Mouse (Mus musculus) T-helper 2 cell (primary cell): Measurements from ENCODE around the gene Syt1.

Experiments
- in situ Hi-C: fragments of 300-600 bp; cut with MboI, MseI; formaldehyde crosslinking; loops from one replicate; pipeline ENCODE4 v1.15.1; 2025; ENCODE audit warnings: high pct_unique_total_duplicates

Syt1 gene

GRCm38 (mm10) chr10:108886781-108887180, 124.0 kb downstream of the Syt1 start:
- in situ Hi-C loops = no loop called here

DNA sequence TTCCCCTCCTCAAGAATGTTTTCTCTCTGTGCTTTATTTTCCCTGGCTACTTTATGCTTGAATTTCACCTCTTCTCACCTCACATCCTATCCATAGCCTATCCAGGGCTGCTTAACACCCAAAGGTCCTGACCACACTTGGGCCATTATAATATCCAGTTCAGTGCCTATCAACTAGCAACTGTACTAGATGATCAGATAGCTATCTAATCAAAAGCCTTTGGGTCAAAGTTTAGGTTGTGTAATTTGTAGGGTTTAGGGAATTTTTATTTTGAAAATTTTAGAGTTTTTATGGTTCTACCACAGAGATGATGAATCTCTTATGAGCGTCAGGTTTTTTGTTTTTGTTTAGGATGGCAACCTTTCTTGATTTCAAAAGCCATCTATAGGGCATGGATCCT, 125.0 kb downstream of the Syt1 start:
- in situ Hi-C loops = no loop called here

GRCm38 (mm10) chr10:108884520-108884919, 126.3 kb downstream of the Syt1 start:
- in situ Hi-C loops = no loop called here

DNA sequence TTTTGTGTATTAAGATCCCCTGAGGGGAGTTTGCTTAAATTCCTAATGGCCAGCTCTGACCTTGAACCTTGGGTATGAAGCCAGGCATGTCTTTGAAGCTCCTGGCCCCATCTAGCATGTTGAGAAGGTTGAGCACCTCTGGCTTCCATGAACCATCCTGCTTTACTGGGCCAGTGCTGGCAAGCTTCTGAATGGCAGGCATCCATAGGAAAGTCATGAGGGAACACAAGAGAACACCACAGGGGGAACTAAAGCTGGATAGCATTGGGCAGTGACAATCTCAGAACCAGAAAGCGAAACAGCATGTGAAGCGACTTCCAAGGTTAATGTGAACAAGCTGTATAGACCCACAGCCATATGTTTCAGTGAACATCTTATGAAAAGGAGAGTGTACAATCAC, 130.4 kb downstream of the Syt1 start:
- in situ Hi-C loops = no loop called here

- in situ Hi-C loops = loop anchor here (10.0 kb wide), 1 partner anchor 859 kb away; no protein-coding TSS in a partner anchor
These were observed 135.1 kb downstream of the Syt1 start for GRCm38 (mm10) chr10:108875730-108876129.

DNA sequence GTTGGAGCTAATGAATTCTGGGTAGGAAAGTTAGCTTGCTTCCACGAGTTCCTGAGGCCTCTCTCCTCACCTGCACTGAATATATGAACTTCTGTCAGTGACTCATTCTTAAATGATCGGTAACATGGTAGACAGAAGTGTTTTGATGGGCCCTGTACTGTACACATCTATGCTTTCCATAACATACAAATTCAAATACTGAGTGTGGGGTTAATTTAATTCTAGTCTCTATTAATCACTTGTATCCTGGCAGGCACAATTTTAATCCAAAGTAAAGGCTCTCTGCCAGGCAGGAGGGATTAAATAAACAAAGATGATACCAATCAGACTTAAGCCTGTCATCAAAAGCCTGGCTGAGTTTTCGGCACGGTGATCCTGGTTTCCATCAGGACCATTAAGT, 136.1 kb downstream of the Syt1 start:
- in situ Hi-C loops = loop anchor here (10.0 kb wide), 1 partner anchor 860 kb away; no protein-coding TSS in a partner anchor

- in situ Hi-C loops = loop anchor here (10.0 kb wide), 1 partner anchor 862 kb away; no protein-coding TSS in a partner anchor
These were observed 138.4 kb downstream of the Syt1 start for GRCm38 (mm10) chr10:108872359-108872758.

DNA sequence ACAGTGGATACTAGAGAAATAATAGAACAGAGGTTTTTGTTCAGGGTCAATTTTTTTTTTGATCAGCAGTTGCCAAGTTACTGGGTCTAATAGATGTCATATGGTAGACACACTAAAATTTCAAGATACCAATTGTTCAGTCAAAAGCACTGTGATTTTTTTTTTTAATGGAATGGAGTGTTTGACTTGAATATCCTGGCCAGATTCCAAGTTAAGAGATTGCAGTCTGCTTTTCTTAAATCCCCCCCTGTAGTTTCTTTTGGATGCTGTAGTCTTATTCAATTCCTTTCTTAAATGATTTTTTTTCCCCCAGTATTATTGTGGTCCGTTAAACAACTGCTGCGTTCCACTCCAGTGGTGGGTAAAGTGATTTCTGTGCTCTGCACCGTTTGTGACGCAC, 140.2 kb downstream of the Syt1 start:
- in situ Hi-C loops = loop anchor here (10.0 kb wide), 1 partner anchor 864 kb away; no protein-coding TSS in a partner anchor

GRCm38 (mm10) chr10:108868136-108868535, 142.6 kb downstream of the Syt1 start:
- in situ Hi-C loops = no loop called here

DNA sequence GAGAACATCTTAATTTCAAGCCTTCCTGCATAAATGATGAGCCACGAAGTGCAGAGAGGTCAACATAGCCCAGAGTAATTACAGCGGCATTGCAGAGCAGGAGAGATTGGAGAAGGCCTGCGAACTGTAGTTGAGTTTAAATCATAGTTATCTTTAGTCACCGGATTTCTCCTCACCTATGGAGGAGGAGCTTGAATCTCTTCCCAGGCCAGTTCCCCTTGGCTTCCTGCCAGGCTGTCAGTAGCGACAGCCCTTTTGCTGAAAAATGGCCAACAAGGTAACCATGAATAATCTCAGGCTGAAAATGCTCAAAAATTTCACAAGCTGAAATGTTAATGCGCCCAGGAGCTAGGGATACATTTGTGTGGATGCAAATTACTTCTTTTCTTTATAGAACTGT, 143.6 kb downstream of the Syt1 start:
- in situ Hi-C loops = no loop called here

GRCm38 (mm10) chr10:108865586-108865985, 145.2 kb downstream of the Syt1 start:
- in situ Hi-C loops = no loop called here

GRCm38 (mm10) chr10:108855986-108856385, 154.8 kb downstream of the Syt1 start:
- in situ Hi-C loops = no loop called here

DNA sequence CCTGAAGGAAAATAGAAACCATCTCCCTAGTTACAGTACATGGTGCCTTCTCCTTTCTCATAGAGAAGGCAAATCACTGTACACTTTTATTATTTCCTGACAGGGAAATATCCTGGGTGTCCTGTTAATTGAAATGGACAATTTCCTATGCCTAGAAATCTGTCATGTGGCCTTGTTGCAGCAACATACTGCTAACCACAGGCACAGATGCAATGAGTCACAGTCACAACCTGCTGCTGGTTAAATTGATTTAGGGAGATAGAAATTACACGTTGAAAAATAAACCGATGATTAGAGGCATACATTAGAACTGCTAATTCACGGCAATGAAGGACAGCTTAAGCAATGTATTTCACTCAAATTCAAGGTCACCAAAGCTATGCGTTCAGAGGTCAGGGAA, 158.0 kb downstream of the Syt1 start:
- in situ Hi-C loops = no loop called here

DNA sequence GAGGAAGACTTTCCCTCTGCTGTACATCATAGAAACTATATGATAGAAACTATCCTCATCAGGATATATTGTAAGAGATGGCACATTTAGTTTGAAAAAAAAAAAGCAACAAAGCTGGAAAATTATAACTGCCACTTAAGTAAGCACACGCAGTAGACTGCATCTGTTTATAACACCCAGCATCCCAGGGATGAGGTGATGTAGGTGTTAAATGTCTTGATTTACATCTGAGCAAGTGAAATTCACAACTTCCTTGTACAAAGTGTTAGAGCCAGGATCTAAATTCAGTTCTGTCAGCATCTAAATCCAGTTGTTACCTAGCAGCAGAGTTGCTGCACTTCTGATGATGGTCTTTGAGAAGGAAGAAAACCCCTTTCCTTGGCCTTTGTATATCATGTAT, 173.3 kb downstream of the Syt1 start:
- in situ Hi-C loops = no loop called here

DNA sequence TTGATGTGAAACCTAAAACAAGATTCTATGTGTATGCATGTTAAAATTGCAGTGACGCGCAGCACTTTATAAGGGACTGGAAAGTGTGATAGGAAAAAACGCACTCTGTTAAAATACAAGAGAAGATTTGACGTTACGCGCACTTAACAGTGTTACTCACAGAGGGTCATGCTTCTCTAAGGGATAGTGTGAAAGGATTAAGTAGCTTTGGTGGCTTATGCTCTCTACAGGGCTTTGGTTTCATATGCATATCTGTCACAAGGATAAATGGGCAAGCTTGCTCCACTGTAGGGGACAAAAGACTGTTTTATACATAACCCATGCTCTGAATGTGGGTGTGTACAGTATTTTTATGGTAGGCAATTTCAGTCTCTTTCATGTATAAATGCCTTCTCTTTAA, 178.5 kb downstream of the Syt1 start:
- in situ Hi-C loops = no loop called here

GRCm38 (mm10) chr10:108831801-108832200, 179.0 kb downstream of the Syt1 start:
- in situ Hi-C loops = no loop called here

DNA sequence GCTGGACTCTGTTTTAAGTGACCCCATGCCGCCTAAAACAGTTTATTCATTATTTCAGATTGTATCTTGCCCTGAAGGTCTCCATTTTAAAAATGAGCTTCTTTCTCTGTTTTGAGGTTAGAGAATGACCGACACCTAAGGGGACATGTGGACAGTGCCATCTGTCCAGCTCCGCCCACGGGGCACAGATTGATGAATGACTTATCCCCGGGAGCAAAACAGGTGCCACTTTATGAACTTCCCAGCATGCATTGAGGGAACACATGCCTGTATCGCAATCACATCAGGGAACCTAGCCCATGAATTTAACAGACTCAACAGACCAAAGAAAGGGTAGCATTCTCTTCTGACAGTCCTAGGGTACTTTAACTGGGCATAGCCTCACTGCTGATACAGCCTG, 188.5 kb downstream of the Syt1 start:
- in situ Hi-C loops = no loop called here

DNA sequence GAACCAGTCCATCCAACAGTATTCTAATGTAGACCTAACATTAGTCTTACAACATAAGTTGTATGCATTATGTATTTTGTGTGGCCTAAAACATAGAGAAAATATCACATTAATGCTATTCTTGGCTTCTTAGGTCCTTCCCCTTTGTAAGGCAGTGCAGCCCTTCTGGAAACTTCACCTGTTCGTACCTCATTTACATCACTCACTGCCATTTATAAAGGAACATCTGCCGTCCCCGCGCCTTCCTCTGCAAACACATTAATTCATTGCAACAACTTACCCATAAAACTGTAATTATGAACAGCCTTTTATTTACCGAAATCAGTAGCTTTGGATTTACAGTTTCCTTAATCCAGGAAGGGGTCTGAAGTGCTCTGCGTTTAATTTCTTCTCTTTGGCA, 195.4 kb downstream of the Syt1 start:
- in situ Hi-C loops = no loop called here

DNA sequence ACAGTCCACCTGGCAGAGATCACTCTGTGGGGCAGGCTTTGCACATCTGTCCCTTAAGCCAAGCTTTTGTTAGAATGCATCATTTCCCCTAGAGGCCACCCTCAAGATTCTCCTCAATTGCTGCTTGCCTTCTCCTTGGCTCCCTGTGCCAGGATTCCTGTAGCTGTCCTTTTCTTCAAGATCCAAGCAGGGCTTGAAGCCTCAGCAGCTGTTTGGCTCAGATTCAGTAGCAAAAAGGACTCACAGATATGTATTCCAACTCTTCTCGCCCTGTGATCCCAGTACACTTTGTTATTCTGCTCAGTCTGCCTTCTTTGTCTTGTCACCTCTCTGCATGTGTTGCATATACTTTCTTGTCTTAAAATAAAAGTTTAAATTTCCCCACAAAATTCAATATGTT, 206.4 kb downstream of the Syt1 start:
- in situ Hi-C loops = no loop called here

DNA sequence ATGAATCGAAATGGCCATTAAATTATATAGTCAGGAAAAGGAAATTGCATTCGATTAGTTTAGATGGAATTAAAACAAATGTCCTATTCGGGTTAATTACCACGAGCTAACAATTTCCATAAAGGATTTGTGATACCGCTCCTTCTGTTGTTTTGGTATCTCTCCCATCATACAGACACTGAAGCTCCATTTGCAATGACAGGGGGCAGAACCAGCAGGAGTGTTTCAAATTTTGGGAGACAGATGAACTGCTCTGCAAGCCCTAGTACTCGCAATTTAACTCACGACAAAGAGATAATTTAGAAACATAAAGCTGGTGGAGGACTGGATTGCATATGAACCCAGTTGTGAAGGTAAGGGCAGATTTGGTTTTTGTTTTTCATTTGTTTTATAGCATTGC, 210.0 kb downstream of the Syt1 start:
- in situ Hi-C loops = no loop called here

- in situ Hi-C loops = no loop called here
These were observed 212.0 kb downstream of the Syt1 start for GRCm38 (mm10) chr10:108798826-108799225.

DNA sequence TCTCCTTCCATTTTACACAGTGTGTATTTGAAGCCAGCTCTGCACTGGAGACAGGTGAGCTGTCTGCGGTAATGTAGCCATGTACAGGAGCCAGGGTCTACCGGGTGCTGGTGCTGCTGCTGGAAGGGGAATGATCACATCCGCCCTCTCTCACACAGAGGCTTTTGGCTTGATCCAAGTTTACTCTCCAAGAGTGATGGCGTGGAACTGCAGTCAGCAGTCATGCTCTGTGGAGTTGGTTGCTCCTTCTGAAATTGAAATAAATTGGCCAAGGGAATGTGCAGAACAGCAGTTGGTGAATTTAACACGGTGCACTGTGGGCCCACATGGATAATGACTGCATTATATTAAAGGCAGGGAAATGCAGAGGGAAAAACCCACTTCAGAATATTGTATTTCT, 228.0 kb downstream of the Syt1 start:
- in situ Hi-C loops = no loop called here

DNA sequence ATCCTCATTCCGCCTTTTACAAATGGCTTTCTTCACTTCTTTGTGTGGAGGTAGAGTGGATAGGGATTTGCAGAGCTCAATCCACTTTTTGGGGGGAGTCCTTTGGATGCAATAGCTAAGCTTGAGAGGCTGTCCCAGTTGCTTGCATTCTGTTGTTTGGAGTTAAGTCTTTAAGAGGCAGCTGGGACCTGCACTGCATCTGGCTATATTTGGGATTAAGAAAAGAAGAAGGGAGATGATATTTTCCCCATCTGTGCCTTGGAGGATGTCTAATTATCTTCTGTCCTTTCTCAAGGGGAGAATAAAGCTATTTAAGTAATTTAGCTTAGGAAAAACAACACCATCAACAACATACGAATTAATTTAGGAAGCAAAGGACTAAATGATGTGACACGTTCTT, 230.2 kb downstream of the Syt1 start:
- in situ Hi-C loops = no loop called here

DNA sequence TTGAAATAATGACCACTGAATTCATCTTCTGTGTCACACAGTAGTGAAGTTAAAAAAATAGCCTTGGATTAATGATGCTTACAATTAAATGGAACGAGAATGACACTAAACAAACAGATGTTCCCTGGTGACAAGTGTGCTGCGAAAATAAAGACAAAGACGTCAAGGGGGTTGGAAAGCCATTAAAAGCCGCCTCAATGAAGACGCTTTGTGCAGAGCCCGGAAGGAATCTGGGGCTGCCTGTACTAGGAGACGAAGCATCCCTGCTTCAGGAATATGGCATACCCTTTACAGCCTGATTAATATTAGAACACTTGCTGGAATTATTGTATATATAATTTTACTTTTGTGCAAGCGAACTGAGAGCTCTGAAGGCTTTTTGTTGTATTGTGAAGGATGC, 234.0 kb downstream of the Syt1 start:
- in situ Hi-C loops = no loop called here

GRCm38 (mm10) chr10:108771081-108771480, 239.7 kb downstream of the Syt1 start:
- in situ Hi-C loops = no loop called here
